Mouse (Mus musculus): ENCODE data around the gene Olfr695.

- TF ChIP-seq CTCF (IDR thresholded peaks at IDR 0.05; ENCODE audit: low read depth) (no peak), EP300 (IDR thresholded peaks at IDR 0.05; ENCODE audit: low read depth) (no peak)
Measured at GRCm38 (mm10) chr7:106737028-106737427, 20.8 kb upstream of the Olfr695 start.

Measured in liver, embryonic 14.5 days (tissue).